Mouse (Mus musculus): ENCODE data around the gene Olfr1154. TPM values are rescaled to one million over a fixed set of nuclear protein-coding genes. Genes with fewer than 3 reads are reported as not detected.

The Olfr1154 gene
- polyA plus RNA-seq (2016; fragmentation: Nextera tagmentation; extraction: Ambion mirVana), result not detected in 2 replicates

DNA sequence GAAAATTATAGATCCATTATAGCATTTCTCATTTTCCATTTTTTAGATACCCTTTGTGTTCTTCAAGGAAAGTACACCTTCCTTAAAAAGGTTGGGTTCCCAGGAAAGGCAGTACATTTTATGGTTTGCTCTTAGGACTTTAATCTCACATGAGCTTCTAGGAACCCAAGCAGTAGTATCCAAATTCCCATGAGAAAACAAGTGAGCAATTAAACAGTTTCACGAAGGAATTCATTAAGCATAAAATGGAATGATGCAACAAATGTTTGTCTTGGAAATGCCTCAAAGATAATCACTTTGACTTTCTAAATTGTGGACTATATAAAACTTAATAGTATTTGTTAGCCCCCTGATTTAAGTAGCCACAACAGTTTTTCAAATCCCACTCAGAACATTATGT, at the start of gene Olfr1154:
Gene Olfr1154, minus strand, starts transcription at position 101 of the 400 bp plus-strand sequence.
- Histone ChIP-seq H3K4me3 (no peak within 1 kb of the TSS), H3K4me2 (no peak within 1 kb of the TSS), H3K9me3 (replicated peaks) (no peaks in the 10 kb centered on the region), H3K27ac (ENCODE audit: poor library complexity, severe bottlenecking) (no peak within 1 kb of the TSS), H3K36me3 (no peaks in the 10 kb centered on the region), H3K27me3 (replicated peaks) (no peaks in the 10 kb centered on the region), H3K4me1 (replicated peaks) (no peaks in the 10 kb centered on the region), H3K9ac (no peak within 1 kb of the TSS)
- no peak for ATAC-seq (ENCODE audit: insufficient number of reproducible peaks, low FRiP score)
- 69% methylated on average over 1 of the region's 1 CpGs for WGBS

DNA sequence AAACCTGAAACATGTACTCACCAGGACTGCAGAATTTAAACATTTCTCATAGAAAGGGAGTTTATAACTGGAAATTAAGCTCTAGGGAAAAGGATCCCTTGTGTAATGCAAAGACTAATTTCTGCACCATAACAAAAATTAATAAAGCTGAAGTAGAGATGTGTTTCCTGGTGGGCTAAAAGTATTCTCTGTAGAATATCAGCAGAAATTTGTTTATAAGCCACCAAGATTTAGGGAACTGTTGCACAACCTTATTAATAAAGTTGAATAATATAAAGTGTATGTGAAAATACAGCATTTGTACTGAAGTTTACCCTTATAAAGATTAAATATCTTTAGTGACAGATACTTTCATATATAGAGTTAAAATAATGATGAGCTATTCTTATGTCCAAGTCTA, 48.0 kb upstream of the Olfr1154 start, which contains the start of gene Olfr1156:
Gene Olfr1156, minus strand, starts transcription at position 101 of the 400 bp plus-strand sequence.
- H3K27me3 ChIP-seq (replicated peaks), result no peaks in the 10 kb centered on the region
- ATAC-seq (ENCODE audit: insufficient number of reproducible peaks, low FRiP score), result no peak
- no peaks in the 10 kb centered on the region for H3K36me3 ChIP-seq
- H3K9ac ChIP-seq, result no peak within 1 kb of the TSS
- H3K4me1 ChIP-seq (replicated peaks), result no peaks in the 10 kb centered on the region
- H3K4me2 ChIP-seq, result no peak within 1 kb of the TSS
- H3K4me3 ChIP-seq, result no peak within 1 kb of the TSS
- no peak within 1 kb of the TSS for H3K27ac ChIP-seq (ENCODE audit: poor library complexity, severe bottlenecking)
- no peaks in the 10 kb centered on the region for H3K9me3 ChIP-seq (replicated peaks)

DNA sequence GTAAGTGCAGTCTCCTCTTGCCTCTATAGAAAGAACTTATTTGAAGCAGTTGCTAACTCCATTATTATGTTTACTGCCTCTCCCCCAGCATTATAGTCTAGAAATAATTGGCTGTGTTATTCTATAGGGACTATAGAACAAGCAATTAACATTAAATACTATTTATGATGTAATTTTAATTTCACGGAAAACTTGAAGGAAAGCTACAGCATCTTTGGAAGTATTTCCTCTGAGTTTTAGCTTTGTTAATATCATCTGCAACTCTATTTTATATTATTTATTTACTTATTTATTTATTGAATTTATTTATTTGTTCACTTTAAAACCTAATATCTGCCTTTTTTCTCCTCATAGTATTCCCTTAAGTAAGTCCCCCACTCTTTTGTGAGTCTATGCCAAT, 40.1 kb upstream of the Olfr1154 start, which contains the start of gene Olfr1155:
Gene Olfr1155, minus strand, starts transcription at position 101 of the 400 bp plus-strand sequence.
- no peak within 1 kb of the TSS for H3K9ac ChIP-seq
- ATAC-seq (ENCODE audit: insufficient number of reproducible peaks, low FRiP score), result no peak
- no peaks in the 10 kb centered on the region; the same call in 1 of the 2 replicates for H3K9me3 ChIP-seq (replicated peaks)
- whole genome bisulfite sequencing, result 85% methylated on average over 1 of the region's 1 CpGs
- no peaks in the 10 kb centered on the region for H3K36me3 ChIP-seq
- no peak within 1 kb of the TSS for H3K27ac ChIP-seq (ENCODE audit: poor library complexity, severe bottlenecking)
- H3K4me3 ChIP-seq, result no peak within 1 kb of the TSS
- H3K4me2 ChIP-seq, result no peak within 1 kb of the TSS
- no peaks in the 10 kb centered on the region for H3K4me1 ChIP-seq (replicated peaks)
- no peaks in the 10 kb centered on the region for H3K27me3 ChIP-seq (replicated peaks)

DNA sequence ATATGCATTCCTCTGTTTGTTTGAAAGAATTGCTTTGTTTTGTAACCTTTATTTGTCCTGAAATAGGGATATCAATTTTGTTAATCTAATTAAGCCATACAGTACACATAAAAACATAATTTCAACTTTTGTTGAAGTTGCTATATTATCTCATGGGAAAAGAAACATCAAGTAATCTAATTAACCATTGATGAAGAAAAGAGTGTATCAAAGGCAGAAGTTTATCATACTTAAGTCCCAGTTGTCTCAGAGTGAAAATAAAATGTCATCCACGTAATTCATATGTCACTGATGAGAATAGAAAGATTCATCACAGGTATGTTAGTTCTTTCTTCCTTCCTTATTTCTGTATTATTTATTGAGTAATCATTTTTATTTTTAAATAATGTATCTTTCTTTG, 10.3 kb downstream of the Olfr1154 start, which contains the start of gene Olfr1153:
Gene Olfr1153, plus strand, starts transcription at position 301 of the 400 bp plus-strand sequence.
- H3K9ac ChIP-seq, result no peak within 1 kb of the TSS
- peaks cover 4% of the 10 kb centered on the region; the same call in 1 of the 2 replicates for H3K9me3 ChIP-seq (replicated peaks)
- no peak within 1 kb of the TSS for H3K27ac ChIP-seq (ENCODE audit: poor library complexity, severe bottlenecking)
- H3K36me3 ChIP-seq, result no peaks in the 10 kb centered on the region
- no peaks in the 10 kb centered on the region for H3K27me3 ChIP-seq (replicated peaks)
- WGBS, result 70% methylated on average over 1 of the region's 1 CpGs
- H3K4me3 ChIP-seq, result no peak within 1 kb of the TSS
- no peak for ATAC-seq (ENCODE audit: insufficient number of reproducible peaks, low FRiP score)
- no peak within 1 kb of the TSS for H3K4me2 ChIP-seq
- no peaks in the 10 kb centered on the region for H3K4me1 ChIP-seq (replicated peaks)

DNA sequence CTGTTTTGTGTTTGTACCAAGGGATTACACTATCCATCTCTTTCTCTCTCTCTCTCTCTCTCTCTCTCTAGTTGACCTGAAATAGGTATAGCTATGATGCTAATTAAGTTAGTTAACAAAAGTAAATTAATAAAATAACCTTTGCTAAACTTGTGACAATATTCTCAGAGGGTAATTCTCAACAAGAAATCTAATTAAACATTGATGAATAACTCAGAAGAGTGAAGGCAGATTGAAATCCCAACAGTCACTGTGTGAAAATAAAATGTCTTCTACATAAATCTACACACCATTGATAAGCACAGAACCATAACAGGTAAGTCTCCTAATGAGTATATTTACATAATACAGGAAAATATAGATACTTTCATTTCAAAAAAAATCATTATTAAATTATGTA, 38.8 kb downstream of the Olfr1154 start, which contains the start of gene Olfr1152:
Gene Olfr1152, plus strand, starts transcription at position 301 of the 400 bp plus-strand sequence.
- no peaks in the 10 kb centered on the region for H3K36me3 ChIP-seq
- no peak for ATAC-seq (ENCODE audit: insufficient number of reproducible peaks, low FRiP score)
- H3K4me1 ChIP-seq (replicated peaks), result no peaks in the 10 kb centered on the region
- H3K27ac ChIP-seq (ENCODE audit: poor library complexity, severe bottlenecking), result no peak within 1 kb of the TSS
- no peak within 1 kb of the TSS for H3K9ac ChIP-seq
- H3K27me3 ChIP-seq (replicated peaks), result no peaks in the 10 kb centered on the region
- H3K4me2 ChIP-seq, result no peak within 1 kb of the TSS
- H3K9me3 ChIP-seq (replicated peaks), result no peaks in the 10 kb centered on the region
- no peak within 1 kb of the TSS for H3K4me3 ChIP-seq

DNA sequence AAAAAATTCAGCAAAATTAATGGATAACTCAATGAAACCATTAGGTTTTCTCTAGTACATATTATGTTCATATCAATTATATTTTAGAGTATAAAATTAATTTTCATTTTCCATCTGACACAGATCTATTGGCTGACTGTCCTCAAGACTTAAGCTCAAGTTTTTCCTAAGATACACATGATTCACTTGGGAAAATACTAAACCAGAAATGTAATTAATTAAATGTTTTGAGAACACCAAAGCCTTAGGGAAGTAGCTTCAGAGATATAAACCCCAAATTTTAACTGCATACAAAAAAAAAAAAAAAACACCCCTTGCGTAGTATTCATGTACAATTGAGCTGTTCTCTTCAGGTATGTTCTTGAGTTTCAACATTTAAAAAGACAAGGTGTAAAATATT, 49.4 kb downstream of the Olfr1154 start, which contains the start of gene Olfr1151:
Gene Olfr1151, plus strand, starts transcription at position 301 of the 400 bp plus-strand sequence.
- Histone ChIP-seq H3K4me2 (no peak within 1 kb of the TSS), H3K27ac (ENCODE audit: poor library complexity, severe bottlenecking) (no peak within 1 kb of the TSS), H3K27me3 (replicated peaks) (no peaks in the 10 kb centered on the region), H3K9ac (no peak within 1 kb of the TSS), H3K36me3 (no peaks in the 10 kb centered on the region), H3K4me1 (replicated peaks) (no peaks in the 10 kb centered on the region), H3K4me3 (no peak within 1 kb of the TSS), H3K9me3 (replicated peaks) (peaks cover 4% of the 10 kb centered on the region; the same call in 1 of the 2 replicates)
- 91% methylated on average over 1 of the region's 1 CpGs for WGBS
- ATAC-seq (ENCODE audit: insufficient number of reproducible peaks, low FRiP score), result no peak

Other genes with a start within 250 kb of the Olfr1154 start
- gene Olfr1134, start 246.7 kb downstream of the Olfr1154 start, polyA plus RNA-seq (2016; fragmentation: Nextera tagmentation; extraction: Ambion mirVana), result not detected in 2 replicates
- gene Olfr1135, start 231.5 kb downstream of the Olfr1154 start, polyA plus RNA-seq (2016; fragmentation: Nextera tagmentation; extraction: Ambion mirVana), result not detected in 2 replicates
- not detected in 2 replicates for gene Olfr1136, start 211.2 kb downstream of the Olfr1154 start, polyA plus RNA-seq (2016; fragmentation: Nextera tagmentation; extraction: Ambion mirVana)
- not detected in 2 replicates for gene Olfr1137, start 192.0 kb downstream of the Olfr1154 start, polyA plus RNA-seq (2016; fragmentation: Nextera tagmentation; extraction: Ambion mirVana)
- not detected in 2 replicates for gene Olfr1138, start 165.2 kb downstream of the Olfr1154 start, polyA plus RNA-seq (2016; fragmentation: Nextera tagmentation; extraction: Ambion mirVana)
- not detected in 2 replicates for gene Olfr1140, start 161.4 kb downstream of the Olfr1154 start, polyA plus RNA-seq (2016; fragmentation: Nextera tagmentation; extraction: Ambion mirVana)
- gene Olfr1141, start 151.2 kb downstream of the Olfr1154 start, polyA plus RNA-seq (2016; fragmentation: Nextera tagmentation; extraction: Ambion mirVana), result not detected in 2 replicates
- gene Olfr152, start 125.7 kb downstream of the Olfr1154 start, polyA plus RNA-seq (2016; fragmentation: Nextera tagmentation; extraction: Ambion mirVana), result not detected in 2 replicates
- gene Olfr1143, start 104.6 kb downstream of the Olfr1154 start, polyA plus RNA-seq (2016; fragmentation: Nextera tagmentation; extraction: Ambion mirVana), result not detected in 2 replicates
- not detected in 2 replicates for gene Olfr1145, start 95.3 kb downstream of the Olfr1154 start, polyA plus RNA-seq (2016; fragmentation: Nextera tagmentation; extraction: Ambion mirVana)
- not detected in 2 replicates for gene Olfr1148, start 74.6 kb downstream of the Olfr1154 start, polyA plus RNA-seq (2016; fragmentation: Nextera tagmentation; extraction: Ambion mirVana)
- gene Olfr1150-ps1, start 61.2 kb downstream of the Olfr1154 start, polyA plus RNA-seq (2016; fragmentation: Nextera tagmentation; extraction: Ambion mirVana), result not detected in 2 replicates
- not detected in 2 replicates for gene Olfr1151, start 49.3 kb downstream of the Olfr1154 start, polyA plus RNA-seq (2016; fragmentation: Nextera tagmentation; extraction: Ambion mirVana)
- not detected in 2 replicates for gene Olfr1152, start 38.7 kb downstream of the Olfr1154 start, polyA plus RNA-seq (2016; fragmentation: Nextera tagmentation; extraction: Ambion mirVana)
- not detected in 2 replicates for gene Olfr1153, start 10.2 kb downstream of the Olfr1154 start, polyA plus RNA-seq (2016; fragmentation: Nextera tagmentation; extraction: Ambion mirVana)
- not detected in 2 replicates for gene Olfr1155, start 40.0 kb upstream of the Olfr1154 start, polyA plus RNA-seq (2016; fragmentation: Nextera tagmentation; extraction: Ambion mirVana)
- not detected in 2 replicates for gene Olfr1156, start 47.9 kb upstream of the Olfr1154 start, polyA plus RNA-seq (2016; fragmentation: Nextera tagmentation; extraction: Ambion mirVana)
- gene Olfr1157, start 63.1 kb upstream of the Olfr1154 start, polyA plus RNA-seq (2016; fragmentation: Nextera tagmentation; extraction: Ambion mirVana), result not detected in 2 replicates
- not detected in 2 replicates for gene Olfr74, start 69.5 kb upstream of the Olfr1154 start, polyA plus RNA-seq (2016; fragmentation: Nextera tagmentation; extraction: Ambion mirVana)
- not detected in 2 replicates for gene Olfr1158, start 84.9 kb upstream of the Olfr1154 start, polyA plus RNA-seq (2016; fragmentation: Nextera tagmentation; extraction: Ambion mirVana)
- gene Olfr1160, start 103.1 kb upstream of the Olfr1154 start, polyA plus RNA-seq (2016; fragmentation: Nextera tagmentation; extraction: Ambion mirVana), result not detected in 2 replicates
- not detected in 2 replicates for gene Olfr1161, start 117.6 kb upstream of the Olfr1154 start, polyA plus RNA-seq (2016; fragmentation: Nextera tagmentation; extraction: Ambion mirVana)
- gene Olfr73, start 132.5 kb upstream of the Olfr1154 start, polyA plus RNA-seq (2016; fragmentation: Nextera tagmentation; extraction: Ambion mirVana), result not detected in 2 replicates
- not detected in 2 replicates for gene Olfr1162, start 146.0 kb upstream of the Olfr1154 start, polyA plus RNA-seq (2016; fragmentation: Nextera tagmentation; extraction: Ambion mirVana)
- gene Olfr1163, start 166.7 kb upstream of the Olfr1154 start, polyA plus RNA-seq (2016; fragmentation: Nextera tagmentation; extraction: Ambion mirVana), result not detected in 2 replicates
- not detected in 2 replicates for gene Olfr1164, start 188.8 kb upstream of the Olfr1154 start, polyA plus RNA-seq (2016; fragmentation: Nextera tagmentation; extraction: Ambion mirVana)
- gene Olfr1166, start 223.1 kb upstream of the Olfr1154 start, polyA plus RNA-seq (2016; fragmentation: Nextera tagmentation; extraction: Ambion mirVana), result not detected in 2 replicates

Measured in heart, embryonic 12.5 days (tissue).